Mouse (Mus musculus): ENCODE results near the gene Wasf2. TPM values are rescaled to one million over a fixed set of nuclear protein-coding genes. Genes with fewer than 3 reads are reported as not detected.

The Wasf2 gene
- polyA plus RNA-seq, 1 experiment: 97.6 TPM

GRCm38 (mm10) chr4:133169237-133170055 is 39.1 kb downstream of the Wasf2 start:
- Histone ChIP-seq H3K27ac (ENCODE audit: insufficient read depth, low read depth, low read length) (peak overlapping the region; percentile 93), H3K36me3 (ENCODE audit: control insufficient read depth, insufficient read depth, low read length) (peaks cover 11% of the 10 kb centered on the region), H3K4me3 (ENCODE audit: low read depth, low read length) (no peak overlapping the region), H3K27me3 (ENCODE audit: control insufficient read depth, insufficient read depth, low read length) (no peaks in the 10 kb centered on the region), H3K4me1 (ENCODE audit: control insufficient read depth, insufficient read depth, insufficient read length, low read length) (peaks cover 27% of the 10 kb centered on the region; the same call in 1 of the 2 replicates)
- 30% methylated on average over 10 of the region's 10 CpGs for WGBS
- TF ChIP-seq POLR2A (IDR thresholded peaks at IDR 0.05; ENCODE audit: low read depth, low read length) (no peak), CTCF (IDR thresholded peaks at IDR 0.05; ENCODE audit: extremely low read depth, insufficient read length, insufficient replicate concordance, low read depth, low read length) (no peak)

- H3K27ac ChIP-seq (ENCODE audit: insufficient read depth, low read depth, low read length): peak overlapping the region; percentile 93
- H3K4me3 ChIP-seq (ENCODE audit: low read depth, low read length): no peak overlapping the region
- peaks cover 29% of the 10 kb centered on the region; the same call in 1 of the 2 replicates for H3K4me1 ChIP-seq (ENCODE audit: control insufficient read depth, insufficient read depth, insufficient read length, low read length)
- 19% methylated on average over 3 of the region's 3 CpGs for WGBS
- peaks cover 7% of the 10 kb centered on the region; the same call in 1 of the 2 replicates for H3K36me3 ChIP-seq (ENCODE audit: control insufficient read depth, insufficient read depth, low read length)
- no peak for TF ChIP-seq CTCF (IDR thresholded peaks at IDR 0.05; ENCODE audit: extremely low read depth, insufficient read length, insufficient replicate concordance, low read depth, low read length)
- no peak for TF ChIP-seq POLR2A (IDR thresholded peaks at IDR 0.05; ENCODE audit: low read depth, low read length)
- no peaks in the 10 kb centered on the region for H3K27me3 ChIP-seq (ENCODE audit: control insufficient read depth, insufficient read depth, low read length)
These were observed 39.8 kb downstream of the Wasf2 start for GRCm38 (mm10) chr4:133170056-133170524.

- H3K27me3 ChIP-seq (ENCODE audit: control insufficient read depth, insufficient read depth, low read length): no peaks in the 10 kb centered on the region
- H3K4me3 ChIP-seq (ENCODE audit: low read depth, low read length): no peak overlapping the region
- TF ChIP-seq POLR2A (IDR thresholded peaks at IDR 0.05; ENCODE audit: low read depth, low read length): no peak
- TF ChIP-seq CTCF (IDR thresholded peaks at IDR 0.05; ENCODE audit: extremely low read depth, insufficient read length, insufficient replicate concordance, low read depth, low read length): no peak
- H3K36me3 ChIP-seq (ENCODE audit: control insufficient read depth, insufficient read depth, low read length): 0 out of 2 replicates have a peak, but pooled peaks cover 4% of the 10 kb centered on the region
- peak overlapping the region; percentile 93 for H3K27ac ChIP-seq (ENCODE audit: insufficient read depth, low read depth, low read length)
- peaks cover 34% of the 10 kb centered on the region; the same call in 1 of the 2 replicates for H3K4me1 ChIP-seq (ENCODE audit: control insufficient read depth, insufficient read depth, insufficient read length, low read length)
These were observed 40.3 kb downstream of the Wasf2 start for GRCm38 (mm10) chr4:133170616-133171015.

GRCm38 (mm10) chr4:133172451-133172850 is 42.1 kb downstream of the Wasf2 start:
- Histone ChIP-seq H3K36me3 (ENCODE audit: control insufficient read depth, insufficient read depth, low read length) (peaks cover 12% of the 10 kb centered on the region), H3K27ac (ENCODE audit: insufficient read depth, low read depth, low read length) (peak overlapping the region; percentile 29; the same call in 1 of the 2 replicates), H3K4me1 (ENCODE audit: control insufficient read depth, insufficient read depth, insufficient read length, low read length) (peaks cover 49% of the 10 kb centered on the region), H3K27me3 (ENCODE audit: control insufficient read depth, insufficient read depth, low read length) (no peaks in the 10 kb centered on the region), H3K4me3 (ENCODE audit: low read depth, low read length) (no peak overlapping the region)
- TF ChIP-seq CTCF (IDR thresholded peaks at IDR 0.05; ENCODE audit: extremely low read depth, insufficient read length, insufficient replicate concordance, low read depth, low read length): no peak
- TF ChIP-seq POLR2A (IDR thresholded peaks at IDR 0.05; ENCODE audit: low read depth, low read length): no peak
- WGBS: 41% methylated on average over 4 of the region's 4 CpGs

- Histone ChIP-seq H3K27me3 (ENCODE audit: control insufficient read depth, insufficient read depth, low read length) (no peaks in the 10 kb centered on the region), H3K36me3 (ENCODE audit: control insufficient read depth, insufficient read depth, low read length) (peaks cover 20% of the 10 kb centered on the region), H3K4me1 (ENCODE audit: control insufficient read depth, insufficient read depth, insufficient read length, low read length) (peaks cover 56% of the 10 kb centered on the region), H3K27ac (ENCODE audit: insufficient read depth, low read depth, low read length) (peak overlapping the region; percentile 65), H3K4me3 (ENCODE audit: low read depth, low read length) (no peak overlapping the region)
- TF ChIP-seq POLR2A (IDR thresholded peaks at IDR 0.05; ENCODE audit: low read depth, low read length): no peak
- TF ChIP-seq CTCF (IDR thresholded peaks at IDR 0.05; ENCODE audit: extremely low read depth, insufficient read length, insufficient replicate concordance, low read depth, low read length): no peak
- 43% methylated on average over 4 of the region's 4 CpGs for WGBS
These were observed 44.1 kb downstream of the Wasf2 start for GRCm38 (mm10) chr4:133174361-133174760.

- Histone ChIP-seq H3K27me3 (ENCODE audit: control insufficient read depth, insufficient read depth, low read length) (no peaks in the 10 kb centered on the region), H3K4me1 (ENCODE audit: control insufficient read depth, insufficient read depth, insufficient read length, low read length) (peaks cover 53% of the 10 kb centered on the region), H3K36me3 (ENCODE audit: control insufficient read depth, insufficient read depth, low read length) (peaks cover 24% of the 10 kb centered on the region), H3K27ac (ENCODE audit: insufficient read depth, low read depth, low read length) (peak overlapping the region; percentile 84), H3K4me3 (ENCODE audit: low read depth, low read length) (no peak overlapping the region)
- WGBS: 28% methylated on average over 7 of the region's 7 CpGs
- TF ChIP-seq POLR2A (IDR thresholded peaks at IDR 0.05; ENCODE audit: low read depth, low read length): no peak
- peak; percentile 10; the same call in 1 of the 2 replicates for TF ChIP-seq CTCF (IDR thresholded peaks at IDR 0.05; ENCODE audit: extremely low read depth, insufficient read length, insufficient replicate concordance, low read depth, low read length)
These were observed 45.0 kb downstream of the Wasf2 start for GRCm38 (mm10) chr4:133175274-133175673.

Data from small intestine, adult 2 months (tissue).